Mouse (Mus musculus) lung, embryonic 15.5 days (tissue): ENCODE measurements at regions not wholly inside any gene's neighbourhood (a gene's known extent, or its start where the extent isn't known, plus 50 kb on each side); places are given as distances from the start of the nearest gene placed in this dataset.

Source experiments
- ATAC-seq: fragments of 200-750 bp; cut with Nextera tagmentation; 2 replicates; pipeline ENCODE4 v1.8.0; 2017; ENCODE audit warnings: moderate number of reproducible peaks, borderline replicate concordance; ENCODE audit not compliant: low FRiP score, low TSS enrichment; ENCODE audit errors: extremely low read depth
- H3K27ac ChIP-seq: fragments of 300-500 bp; sonication (generic); 2 replicates; pipeline ENCODE4 v1.5.1; 2015; ENCODE audit warnings: moderate library complexity, mild to moderate bottlenecking, inconsistent platforms
- H3K27me3 ChIP-seq: fragments of 300-500 bp; sonication (generic); 2 replicates; pipeline ENCODE4 v1.6.1; 2015; ENCODE audit warnings: inconsistent platforms
- H3K36me3 ChIP-seq: fragments of 300-500 bp; sonication (generic); 2 replicates; pipeline ENCODE4 v1.6.1; 2015; ENCODE audit warnings: inconsistent platforms
- H3K4me1 ChIP-seq: fragments of 300-500 bp; sonication (generic); 2 replicates; pipeline ENCODE4 v1.6.1; 2015; ENCODE audit warnings: inconsistent platforms
- H3K4me2 ChIP-seq: fragments of 300-500 bp; sonication (generic); 2 replicates; pipeline ENCODE4 v1.6.1; 2015; ENCODE audit warnings: inconsistent platforms, mild to moderate bottlenecking, moderate library complexity
- H3K4me3 ChIP-seq: fragments of 300-500 bp; sonication (generic); 2 replicates; pipeline ENCODE4 v1.5.1; 2015; ENCODE audit warnings: mild to moderate bottlenecking, inconsistent platforms
- H3K9ac ChIP-seq: fragments of 300-500 bp; sonication (generic); 2 replicates; pipeline ENCODE4 v1.6.1; 2015; ENCODE audit warnings: inconsistent platforms
- H3K9me3 ChIP-seq: fragments of 300-500 bp; sonication (generic); 2 replicates; pipeline ENCODE4 v1.6.1; 2016; ENCODE audit warnings: inconsistent platforms
- WGBS: fragments of 180-500 bp; shearing (Covaris S2); methylation state at CpG from one replicate; pipeline ENCODE4 v1.1.7; 2015; 5-methylcytosine and 5-hydroxymethylcytosine counted together

GRCm38 (mm10) chr11:18216762-18217161, 263.1 kb upstream of the Etaa1 start:
- no peaks in the 10 kb centered on the region for H3K4me1 ChIP-seq
- H3K9ac ChIP-seq = no peak overlapping the region
- no peak overlapping the region for H3K4me2 ChIP-seq
- H3K4me3 ChIP-seq = no peak overlapping the region
- H3K36me3 ChIP-seq = no peaks in the 10 kb centered on the region
- H3K9me3 ChIP-seq = no peaks in the 10 kb centered on the region
- H3K27ac ChIP-seq = no peak overlapping the region
- no peaks in the 10 kb centered on the region for H3K27me3 ChIP-seq
- ATAC-seq = no peak
- WGBS = 41% methylated on average over 4 of the region's 4 CpGs

GRCm38 (mm10) chr11:18173028-18173427, 219.4 kb upstream of the Etaa1 start:
- no peaks in the 10 kb centered on the region for H3K27me3 ChIP-seq
- no peak overlapping the region for H3K9ac ChIP-seq
- H3K9me3 ChIP-seq = no peaks in the 10 kb centered on the region
- H3K4me3 ChIP-seq = no peak overlapping the region
- H3K4me1 ChIP-seq = no peaks in the 10 kb centered on the region
- H3K27ac ChIP-seq = no peak overlapping the region
- H3K4me2 ChIP-seq = no peak overlapping the region
- no peak for ATAC-seq
- WGBS = 67% methylated on average over 2 of the region's 2 CpGs
- no peaks in the 10 kb centered on the region for H3K36me3 ChIP-seq

- Histone ChIP-seq H3K27ac (no peak overlapping the region), H3K4me3 (no peak overlapping the region), H3K4me1 (no peaks in the 10 kb centered on the region), H3K27me3 (no peaks in the 10 kb centered on the region), H3K4me2 (no peak overlapping the region), H3K9me3 (no peaks in the 10 kb centered on the region), H3K9ac (no peak overlapping the region), H3K36me3 (no peaks in the 10 kb centered on the region)
- 82% methylated on average over 2 of the region's 2 CpGs for WGBS
- ATAC-seq = no peak
Measured at GRCm38 (mm10) chr11:18171207-18171776, 217.6 kb upstream of the Etaa1 start.

- Histone ChIP-seq H3K27me3 (no peaks in the 10 kb centered on the region), H3K4me3 (no peak overlapping the region), H3K9me3 (no peaks in the 10 kb centered on the region), H3K4me1 (no peaks in the 10 kb centered on the region), H3K27ac (peak overlapping the region; percentile 24; the same call in 1 of the 2 replicates), H3K9ac (no peak overlapping the region), H3K4me2 (no peak overlapping the region), H3K36me3 (no peaks in the 10 kb centered on the region)
- ATAC-seq = peak; percentile 46; the same call in 1 of the 2 replicates
- 39% methylated on average over 4 of the region's 4 CpGs for WGBS
Measured at GRCm38 (mm10) chr11:18165609-18166347, 212.1 kb upstream of the Etaa1 start.

- Histone ChIP-seq H3K4me3 (no peak overlapping the region), H3K27ac (no peak overlapping the region), H3K9ac (no peak overlapping the region), H3K9me3 (no peaks in the 10 kb centered on the region), H3K27me3 (no peaks in the 10 kb centered on the region), H3K4me1 (no peaks in the 10 kb centered on the region), H3K4me2 (no peak overlapping the region), H3K36me3 (no peaks in the 10 kb centered on the region)
- 60% methylated on average over 2 of the region's 2 CpGs for WGBS
- ATAC-seq = no peak
Measured at GRCm38 (mm10) chr11:18164025-18164423, 210.3 kb upstream of the Etaa1 start.

GRCm38 (mm10) chr11:18163156-18164024, 209.7 kb upstream of the Etaa1 start:
- Histone ChIP-seq H3K9ac (no peak overlapping the region), H3K27ac (no peak overlapping the region), H3K4me1 (no peaks in the 10 kb centered on the region), H3K4me2 (no peak overlapping the region), H3K4me3 (no peak overlapping the region), H3K9me3 (no peaks in the 10 kb centered on the region), H3K27me3 (no peaks in the 10 kb centered on the region), H3K36me3 (no peaks in the 10 kb centered on the region)
- ATAC-seq = no peak
- WGBS = 59% methylated on average over 5 of the region's 5 CpGs

GRCm38 (mm10) chr11:18156506-18156905, 202.8 kb upstream of the Etaa1 start:
- H3K27me3 ChIP-seq = no peaks in the 10 kb centered on the region
- no peaks in the 10 kb centered on the region for H3K9me3 ChIP-seq
- no peak overlapping the region for H3K4me3 ChIP-seq
- WGBS = 64% methylated on average over 4 of the region's 4 CpGs
- no peak overlapping the region for H3K9ac ChIP-seq
- H3K27ac ChIP-seq = peak overlapping the region; percentile 6; the same call in 1 of the 2 replicates
- ATAC-seq = no peak
- no peak overlapping the region for H3K4me2 ChIP-seq
- no peaks in the 10 kb centered on the region for H3K36me3 ChIP-seq
- peaks cover 5% of the 10 kb centered on the region; the same call in 1 of the 2 replicates for H3K4me1 ChIP-seq

- no peak overlapping the region for H3K9ac ChIP-seq
- H3K4me3 ChIP-seq = no peak overlapping the region
- 9% methylated on average over 6 of the region's 6 CpGs for WGBS
- peak; percentile 81; the same call in 1 of the 2 replicates for ATAC-seq
- no peak overlapping the region for H3K4me2 ChIP-seq
- H3K4me1 ChIP-seq = peaks cover 5% of the 10 kb centered on the region; the same call in 1 of the 2 replicates
- peak overlapping the region; percentile 67 for H3K27ac ChIP-seq
- H3K9me3 ChIP-seq = no peaks in the 10 kb centered on the region
- H3K27me3 ChIP-seq = no peaks in the 10 kb centered on the region
- no peaks in the 10 kb centered on the region for H3K36me3 ChIP-seq
Measured at GRCm38 (mm10) chr11:18151788-18152563, 198.3 kb upstream of the Etaa1 start.

GRCm38 (mm10) chr11:18151369-18151768, 197.7 kb upstream of the Etaa1 start:
- no peak overlapping the region for H3K4me2 ChIP-seq
- no peaks in the 10 kb centered on the region for H3K27me3 ChIP-seq
- peaks cover 5% of the 10 kb centered on the region; the same call in 1 of the 2 replicates for H3K4me1 ChIP-seq
- H3K27ac ChIP-seq = peak overlapping the region; percentile 67; the same call in 1 of the 2 replicates
- no peak overlapping the region for H3K9ac ChIP-seq
- ATAC-seq = peak; percentile 65; the same call in 1 of the 2 replicates
- no peaks in the 10 kb centered on the region for H3K9me3 ChIP-seq
- H3K36me3 ChIP-seq = no peaks in the 10 kb centered on the region
- 47% methylated on average over 4 of the region's 4 CpGs for WGBS
- no peak overlapping the region for H3K4me3 ChIP-seq

GRCm38 (mm10) chr11:18127488-18127887, 173.8 kb upstream of the Etaa1 start:
- Histone ChIP-seq H3K9me3 (no peaks in the 10 kb centered on the region), H3K9ac (no peak overlapping the region)
- ATAC-seq = no peak

GRCm38 (mm10) chr11:18123031-18123430, 169.4 kb upstream of the Etaa1 start:
- Histone ChIP-seq H3K36me3 (no peaks in the 10 kb centered on the region), H3K27me3 (no peaks in the 10 kb centered on the region), H3K27ac (no peak overlapping the region), H3K4me1 (no peaks in the 10 kb centered on the region), H3K4me2 (no peak overlapping the region), H3K4me3 (no peak overlapping the region), H3K9ac (no peak overlapping the region), H3K9me3 (no peaks in the 10 kb centered on the region)
- WGBS = 64% methylated on average over 6 of the region's 6 CpGs
- no peak for ATAC-seq

More at GRCm38 (mm10) chr11:18127488-18127887, 173.8 kb upstream of the Etaa1 start:
- Histone ChIP-seq H3K27me3 (no peaks in the 10 kb centered on the region), H3K27ac (no peak overlapping the region), H3K4me3 (no peak overlapping the region), H3K4me1 (no peaks in the 10 kb centered on the region), H3K36me3 (no peaks in the 10 kb centered on the region), H3K4me2 (no peak overlapping the region)
- WGBS = 77% methylated on average over 5 of the region's 5 CpGs
